Mouse (Mus musculus) liver, embryonic 14.5 days (tissue): ENCODE results near the gene Copb2.

Experiments used
- CTCF ChIP-seq: IDR thresholded peaks from 2 replicates; pipeline ENCODE4 v1.5.1; 2016; ENCODE audit warnings: antibody characterized with exemption, low read depth, control low read depth
- EP300 ChIP-seq: IDR thresholded peaks from 2 replicates; pipeline ENCODE4 v1.6.1; 2016; ENCODE audit warnings: antibody characterized with exemption, low read depth

DNA sequence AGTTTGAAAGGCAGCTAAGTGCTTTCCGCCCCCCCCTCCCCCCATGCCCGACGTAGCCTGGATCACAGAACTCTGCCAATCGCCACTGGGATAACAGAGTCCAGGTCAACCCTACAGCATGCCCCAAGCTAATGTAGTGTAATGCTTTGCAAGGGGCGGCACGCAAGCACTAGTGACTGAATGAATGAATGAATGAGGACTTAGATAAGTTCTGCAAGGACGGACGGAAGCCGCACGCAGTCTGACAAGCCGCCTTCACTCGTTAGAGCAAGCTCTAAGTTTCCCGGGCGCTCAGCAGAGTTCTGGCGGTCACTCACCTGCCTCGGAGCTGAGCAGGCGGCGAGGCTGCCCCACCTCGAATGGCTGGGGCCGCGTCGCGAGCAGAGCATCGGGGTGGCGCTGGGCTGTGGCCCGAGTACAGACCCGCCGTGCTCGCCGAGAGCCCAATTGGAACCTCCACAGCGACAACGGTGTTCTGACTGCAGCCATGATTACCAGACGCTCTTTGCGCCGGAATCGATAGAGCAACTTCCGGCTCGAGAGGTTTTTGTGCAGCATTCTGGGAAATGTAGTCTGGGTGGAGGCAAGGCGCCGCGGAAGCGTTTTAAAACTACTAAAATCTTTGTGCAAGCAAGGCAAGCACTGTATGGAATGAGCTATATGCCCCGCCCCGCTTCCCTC, 37.8 kb downstream of the Copb2 start, which contains the start of gene Mrps22:
- no peak for TF ChIP-seq CTCF
- TF ChIP-seq EP300, result no peak
